Mouse (Mus musculus) ovary, adult 10 weeks (tissue): ENCODE data around the gene Slco4a1. TPM values are rescaled to one million over a fixed set of nuclear protein-coding genes. Genes with fewer than 3 reads are reported as not detected.

ENCODE experiments used
- polyA plus RNA-seq: library from polyadenylated mRNA; stranded (reverse); fragments of 350-450 nt; fragmentation: Illumina TruSeq; extraction: RNeasy Lipid Tissue Mini Kit (QIAGEN cat#74804); gene quantifications from one replicate; pipeline ENCODE4 v1.2.3, GENCODE M21; 2014

The Slco4a1 gene
- polyA plus RNA-seq = not detected

GRCm38 (mm10) chr2:180455723-180456698 lies at the start of gene Slco4a1:
TSS of gene Slco4a1 (plus strand) at chr2:180456245.

DNA sequence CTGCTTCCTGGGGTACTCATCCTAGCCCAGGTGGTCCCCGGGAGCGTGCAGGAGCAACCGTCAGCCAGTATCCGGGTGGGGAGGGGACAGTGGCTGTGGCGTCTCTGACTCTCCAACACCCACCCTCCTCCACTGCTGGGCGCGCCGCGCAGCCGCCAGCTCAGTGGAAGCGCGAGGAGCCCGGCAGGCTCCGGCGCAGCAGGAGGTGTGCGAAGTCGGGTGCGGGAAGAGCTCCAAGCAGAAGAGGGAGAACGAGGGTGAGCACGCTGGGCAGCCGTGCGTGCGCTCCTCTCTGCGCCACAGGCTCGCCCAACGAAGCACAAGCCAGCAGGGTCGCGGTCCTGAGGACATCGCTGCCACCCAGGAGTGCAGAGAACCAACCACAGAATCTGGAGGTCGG lies 43.7 kb downstream of the Slco4a1 start, which contains the start of gene Ntsr1:
TSS of gene Ntsr1 (plus strand) at position 236 of the 400 bp plus-strand sequence.

Other genes starting within 250 kb of the Slco4a1 start
- 3.3 TPM for gene Lama5, start 230.4 kb upstream of the Slco4a1 start, polyA plus RNA-seq
- gene Rps21, start 198.9 kb upstream of the Slco4a1 start, polyA plus RNA-seq = 246 TPM
- 12.3 TPM for gene Cables2, start 182.7 kb upstream of the Slco4a1 start, polyA plus RNA-seq
- not detected for gene Rbbp8nl, start 166.4 kb upstream of the Slco4a1 start, polyA plus RNA-seq
- gene Gata5, start 121.5 kb upstream of the Slco4a1 start, polyA plus RNA-seq = 0.17 TPM
- not detected for gene Ntsr1, start 43.7 kb downstream of the Slco4a1 start, polyA plus RNA-seq
- 20.0 TPM for gene Mrgbp, start 125.1 kb downstream of the Slco4a1 start, polyA plus RNA-seq
- 19.6 TPM for gene Ogfr, start 133.0 kb downstream of the Slco4a1 start, polyA plus RNA-seq
- gene Col9a3, start 141.5 kb downstream of the Slco4a1 start, polyA plus RNA-seq = 0.20 TPM
- 0.71 TPM for gene Tcfl5, start 186.5 kb downstream of the Slco4a1 start, polyA plus RNA-seq